Mouse (Mus musculus) lung, embryonic 15.5 days (tissue): ENCODE results near the gene Evc2. TPM values are rescaled to one million over a fixed set of nuclear protein-coding genes. Genes with fewer than 3 reads are reported as not detected.

ENCODE experiments used
- ATAC-seq: fragments of 200-750 bp; cut with Nextera tagmentation; 2 replicates; pipeline ENCODE4 v1.8.0; 2017; ENCODE audit warnings: moderate number of reproducible peaks, borderline replicate concordance; ENCODE audit not compliant: low FRiP score, low TSS enrichment; ENCODE audit errors: extremely low read depth
- H3K27ac ChIP-seq: fragments of 300-500 bp; sonication (generic); 2 replicates; pipeline ENCODE4 v1.5.1; 2015; ENCODE audit warnings: moderate library complexity, mild to moderate bottlenecking, inconsistent platforms
- H3K27me3 ChIP-seq: fragments of 300-500 bp; sonication (generic); 2 replicates; pipeline ENCODE4 v1.6.1; 2015; ENCODE audit warnings: inconsistent platforms
- H3K36me3 ChIP-seq: fragments of 300-500 bp; sonication (generic); 2 replicates; pipeline ENCODE4 v1.6.1; 2015; ENCODE audit warnings: inconsistent platforms
- H3K4me1 ChIP-seq: fragments of 300-500 bp; sonication (generic); 2 replicates; pipeline ENCODE4 v1.6.1; 2015; ENCODE audit warnings: inconsistent platforms
- H3K4me2 ChIP-seq: fragments of 300-500 bp; sonication (generic); 2 replicates; pipeline ENCODE4 v1.6.1; 2015; ENCODE audit warnings: inconsistent platforms, mild to moderate bottlenecking, moderate library complexity
- H3K4me3 ChIP-seq: fragments of 300-500 bp; sonication (generic); 2 replicates; pipeline ENCODE4 v1.5.1; 2015; ENCODE audit warnings: mild to moderate bottlenecking, inconsistent platforms
- H3K9ac ChIP-seq: fragments of 300-500 bp; sonication (generic); 2 replicates; pipeline ENCODE4 v1.6.1; 2015; ENCODE audit warnings: inconsistent platforms
- H3K9me3 ChIP-seq: fragments of 300-500 bp; sonication (generic); 2 replicates; pipeline ENCODE4 v1.6.1; 2016; ENCODE audit warnings: inconsistent platforms
- WGBS: fragments of 180-500 bp; shearing (Covaris S2); methylation state at CpG from one replicate; pipeline ENCODE4 v1.1.7; 2015; 5-methylcytosine and 5-hydroxymethylcytosine counted together
- polyA plus RNA-seq: library from polyadenylated mRNA; unstranded; fragments of >200 nt; fragmentation: Nextera tagmentation; extraction: Ambion mirVana; gene quantifications from 2 replicates; pipeline ENCODE4 v1.2.1, GENCODE M21; 2015

The Evc2 gene
- polyA plus RNA-seq = 17.0 and 17.2 TPM in 2 replicates

- Histone ChIP-seq H3K27me3 (no peaks in the 10 kb centered on the region), H3K4me3 (peak within 1 kb of the TSS; percentile 73), H3K9me3 (no peaks in the 10 kb centered on the region), H3K4me2 (peak within 1 kb of the TSS; percentile 92), H3K9ac (peak within 1 kb of the TSS; percentile 72), H3K36me3 (no peaks in the 10 kb centered on the region), H3K4me1 (peaks cover 37% of the 10 kb centered on the region), H3K27ac (peak within 1 kb of the TSS; percentile 78)
- under 1% methylated on average over 27 of the region's 27 CpGs for WGBS
- ATAC-seq = peak; percentile 83
These were observed at the start of gene Evc2 for GRCm38 (mm10) chr5:37338288-37338687. TSS of gene Evc2 (plus strand) at chr5:37338499.

GRCm38 (mm10) chr5:37289236-37289635, 49.1 kb upstream of the Evc2 start:
- H3K27me3 ChIP-seq = no peaks in the 10 kb centered on the region
- no peak overlapping the region for H3K4me2 ChIP-seq
- H3K4me1 ChIP-seq = no peaks in the 10 kb centered on the region
- H3K27ac ChIP-seq = no peak overlapping the region
- no peaks in the 10 kb centered on the region for H3K36me3 ChIP-seq
- ATAC-seq = no peak
- no peak overlapping the region for H3K4me3 ChIP-seq
- no peak overlapping the region for H3K9ac ChIP-seq
- H3K9me3 ChIP-seq = no peaks in the 10 kb centered on the region
- WGBS = 14% methylated on average over 3 of the region's 3 CpGs

DNA sequence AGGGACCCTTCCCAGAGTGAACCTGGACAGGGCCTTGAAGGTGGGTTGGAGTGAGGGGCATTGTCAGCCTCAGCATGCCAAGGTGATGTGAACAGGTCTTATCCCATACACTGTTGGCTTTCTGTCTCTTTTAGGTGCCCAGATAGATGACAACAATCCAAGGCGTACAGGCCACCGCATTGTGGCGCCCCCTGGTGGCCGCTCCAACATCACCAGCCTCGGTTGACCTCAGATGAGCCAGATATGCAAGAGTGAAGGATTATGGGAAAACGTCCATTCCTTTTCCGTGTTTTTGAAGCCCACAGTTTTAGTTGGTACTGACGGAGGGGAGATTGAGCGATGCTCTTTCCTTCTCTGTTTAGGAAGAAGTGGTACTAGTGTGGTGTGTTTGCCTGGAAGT, 47.3 kb upstream of the Evc2 start:
- Histone ChIP-seq H3K27ac (no peak overlapping the region), H3K4me1 (no peaks in the 10 kb centered on the region), H3K9ac (no peak overlapping the region), H3K4me3 (no peak overlapping the region), H3K4me2 (no peak overlapping the region), H3K27me3 (no peaks in the 10 kb centered on the region), H3K9me3 (no peaks in the 10 kb centered on the region), H3K36me3 (no peaks in the 10 kb centered on the region)
- ATAC-seq = no peak
- 54% methylated on average over 9 of the region's 9 CpGs for WGBS

DNA sequence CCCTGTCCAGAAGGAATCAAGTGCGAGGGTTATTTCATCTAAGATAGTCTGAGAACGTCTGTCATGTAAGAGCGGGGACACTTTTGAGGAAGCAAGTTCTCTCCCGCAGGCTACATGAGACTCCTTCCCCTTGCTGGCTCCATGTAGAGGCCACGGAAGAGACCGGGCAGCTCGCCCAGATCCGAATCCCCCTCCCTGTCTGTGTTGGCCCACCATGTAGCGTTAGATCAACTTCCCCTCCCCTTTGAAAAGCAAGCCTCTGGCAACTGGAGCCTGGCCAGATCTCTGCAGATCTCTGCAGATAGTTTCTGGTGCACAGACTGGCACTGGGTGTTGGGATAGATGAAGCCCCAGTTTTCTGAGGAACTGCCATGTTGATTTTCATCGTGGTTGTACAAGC, 41.6 kb upstream of the Evc2 start:
- 44% methylated on average over 10 of the region's 10 CpGs for WGBS
- no peaks in the 10 kb centered on the region for H3K27me3 ChIP-seq
- no peaks in the 10 kb centered on the region for H3K4me1 ChIP-seq
- no peak overlapping the region for H3K27ac ChIP-seq
- ATAC-seq = peak; percentile 28; the same call in 1 of the 2 replicates
- no peaks in the 10 kb centered on the region for H3K36me3 ChIP-seq
- no peak overlapping the region for H3K4me3 ChIP-seq
- no peaks in the 10 kb centered on the region for H3K9me3 ChIP-seq
- H3K9ac ChIP-seq = no peak overlapping the region
- no peak overlapping the region for H3K4me2 ChIP-seq

- no peak overlapping the region for H3K4me2 ChIP-seq
- ATAC-seq = no peak
- H3K36me3 ChIP-seq = no peaks in the 10 kb centered on the region
- H3K27me3 ChIP-seq = no peaks in the 10 kb centered on the region
- WGBS = 18% methylated on average over 7 of the region's 7 CpGs
- H3K27ac ChIP-seq = no peak overlapping the region
- no peak overlapping the region for H3K4me3 ChIP-seq
- no peaks in the 10 kb centered on the region for H3K4me1 ChIP-seq
- H3K9ac ChIP-seq = no peak overlapping the region
- no peaks in the 10 kb centered on the region for H3K9me3 ChIP-seq
These were observed 39.9 kb upstream of the Evc2 start for GRCm38 (mm10) chr5:37298370-37298769.

DNA sequence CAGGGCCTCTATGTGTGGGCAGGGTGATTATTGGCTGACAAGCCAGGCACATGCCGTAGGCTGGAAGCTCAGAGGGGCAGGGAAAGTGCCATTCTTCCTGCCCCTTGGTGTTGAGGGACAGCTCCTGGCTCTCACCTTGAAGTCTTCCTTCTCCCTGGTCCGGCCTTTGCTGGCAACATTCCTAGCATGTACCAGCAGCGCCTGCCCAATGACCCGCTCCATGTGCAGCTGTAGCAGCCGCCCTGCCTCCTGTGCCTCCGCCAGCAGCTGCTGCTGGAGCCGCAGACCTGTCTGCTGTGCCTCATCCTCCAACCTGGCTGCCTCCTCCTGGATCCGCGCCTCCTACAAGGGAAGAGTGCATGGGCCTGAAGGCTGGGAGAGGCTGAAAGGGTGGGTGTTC, 28.3 kb upstream of the Evc2 start:
- Histone ChIP-seq H3K9ac (no peak overlapping the region), H3K36me3 (peaks cover 11% of the 10 kb centered on the region; the same call in 1 of the 2 replicates), H3K27ac (no peak overlapping the region), H3K4me1 (no peaks in the 10 kb centered on the region), H3K9me3 (no peaks in the 10 kb centered on the region), H3K4me3 (no peak overlapping the region), H3K27me3 (no peaks in the 10 kb centered on the region), H3K4me2 (no peak overlapping the region)
- no peak for ATAC-seq
- WGBS = 78% methylated on average over 9 of the region's 9 CpGs

- H3K4me2 ChIP-seq = no peak overlapping the region
- H3K4me1 ChIP-seq = no peaks in the 10 kb centered on the region
- no peak overlapping the region for H3K4me3 ChIP-seq
- H3K9me3 ChIP-seq = no peaks in the 10 kb centered on the region
- ATAC-seq = no peak
- no peak overlapping the region for H3K9ac ChIP-seq
- WGBS = 76% methylated on average over 12 of the region's 12 CpGs
- H3K27me3 ChIP-seq = no peaks in the 10 kb centered on the region
- peaks cover 23% of the 10 kb centered on the region for H3K36me3 ChIP-seq
- no peak overlapping the region for H3K27ac ChIP-seq
These were observed 25.1 kb upstream of the Evc2 start for GRCm38 (mm10) chr5:37312980-37313722.

GRCm38 (mm10) chr5:37318715-37319114, 19.6 kb upstream of the Evc2 start:
- 85% methylated on average over 6 of the region's 6 CpGs for WGBS
- peaks cover 26% of the 10 kb centered on the region for H3K36me3 ChIP-seq
- no peak overlapping the region for H3K4me3 ChIP-seq
- ATAC-seq = no peak
- no peak overlapping the region for H3K4me2 ChIP-seq
- no peaks in the 10 kb centered on the region for H3K27me3 ChIP-seq
- no peaks in the 10 kb centered on the region for H3K4me1 ChIP-seq
- no peaks in the 10 kb centered on the region for H3K9me3 ChIP-seq
- no peak overlapping the region for H3K9ac ChIP-seq
- no peak overlapping the region for H3K27ac ChIP-seq

GRCm38 (mm10) chr5:37320174-37320573, 18.1 kb upstream of the Evc2 start:
- no peak overlapping the region for H3K9ac ChIP-seq
- H3K27ac ChIP-seq = no peak overlapping the region
- no peaks in the 10 kb centered on the region for H3K9me3 ChIP-seq
- no peak for ATAC-seq
- peaks cover 17% of the 10 kb centered on the region for H3K36me3 ChIP-seq
- no peak overlapping the region for H3K4me3 ChIP-seq
- no peak overlapping the region for H3K4me2 ChIP-seq
- no peaks in the 10 kb centered on the region for H3K4me1 ChIP-seq
- 58% methylated on average over 3 of the region's 3 CpGs for WGBS
- H3K27me3 ChIP-seq = no peaks in the 10 kb centered on the region

GRCm38 (mm10) chr5:37320761-37321160, 17.5 kb upstream of the Evc2 start:
- 86% methylated on average over 4 of the region's 4 CpGs for WGBS

DNA sequence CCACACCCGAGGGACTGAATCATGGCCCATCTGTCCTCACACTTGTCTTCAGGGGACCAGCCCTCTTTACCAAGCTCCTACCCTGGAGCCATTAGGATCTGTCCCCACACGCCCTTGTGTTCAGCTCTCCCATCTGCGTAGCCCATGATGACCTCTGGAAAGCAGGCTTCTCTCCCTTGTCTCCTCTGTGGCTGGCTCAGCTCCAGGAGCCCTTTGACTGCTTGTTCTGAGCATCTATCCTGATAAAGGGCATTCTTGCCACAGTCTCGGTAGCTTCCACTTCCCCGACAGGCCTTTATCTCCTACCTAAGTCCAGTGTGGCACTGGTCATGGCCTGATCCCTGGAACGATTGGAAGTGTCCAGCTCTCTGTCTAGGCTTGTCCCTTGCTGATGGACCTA, 11.6 kb upstream of the Evc2 start:
- no peak for ATAC-seq
- Histone ChIP-seq H3K36me3 (peaks cover 18% of the 10 kb centered on the region), H3K4me1 (no peaks in the 10 kb centered on the region), H3K9me3 (no peaks in the 10 kb centered on the region), H3K27me3 (no peaks in the 10 kb centered on the region), H3K4me3 (no peak overlapping the region), H3K27ac (no peak overlapping the region), H3K9ac (no peak overlapping the region), H3K4me2 (no peak overlapping the region)
- 85% methylated on average over 6 of the region's 6 CpGs for WGBS

More at GRCm38 (mm10) chr5:37320761-37321160, 17.5 kb upstream of the Evc2 start:
- no peak overlapping the region for H3K27ac ChIP-seq
- H3K4me1 ChIP-seq = no peaks in the 10 kb centered on the region
- H3K9ac ChIP-seq = no peak overlapping the region
- H3K27me3 ChIP-seq = no peaks in the 10 kb centered on the region
- no peak overlapping the region for H3K4me3 ChIP-seq
- H3K4me2 ChIP-seq = no peak overlapping the region
- no peak for ATAC-seq
- no peaks in the 10 kb centered on the region for H3K9me3 ChIP-seq
- peaks cover 16% of the 10 kb centered on the region for H3K36me3 ChIP-seq

DNA sequence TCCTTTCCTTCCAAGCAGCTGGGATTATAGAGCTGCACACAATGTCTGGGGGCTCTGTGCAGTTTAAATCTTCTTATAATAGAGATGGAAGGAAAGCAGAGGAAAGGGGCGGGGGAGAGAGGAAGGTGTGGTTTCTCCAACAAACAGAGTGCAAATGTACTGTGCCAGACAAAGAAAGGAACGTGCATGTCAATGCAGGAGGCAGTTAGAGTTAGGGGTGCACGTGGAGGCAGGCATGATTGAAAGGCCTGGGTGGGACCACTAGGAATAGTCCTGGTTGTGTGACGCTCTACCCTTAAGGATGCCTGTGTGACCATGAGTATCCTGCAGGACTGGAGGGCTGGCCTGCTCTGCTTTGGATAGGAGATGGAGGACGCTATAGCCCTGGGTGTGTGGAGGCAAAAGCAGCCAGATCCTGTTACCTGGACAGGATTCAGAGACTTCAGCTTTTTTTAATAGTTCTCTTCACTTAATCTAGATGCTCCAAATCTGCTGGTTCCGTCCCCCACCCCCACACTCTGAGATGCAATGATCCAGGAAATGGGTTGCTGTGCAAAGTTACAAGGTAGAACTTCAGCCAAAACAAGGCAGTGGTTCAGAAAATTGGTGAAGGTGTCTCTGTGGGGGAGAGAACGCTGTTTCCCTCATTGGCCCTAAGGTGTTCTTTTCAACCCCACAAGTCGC, 7.7 kb upstream of the Evc2 start:
- 83% methylated on average over 8 of the region's 8 CpGs for WGBS
- Histone ChIP-seq H3K27me3 (no peaks in the 10 kb centered on the region), H3K9me3 (no peaks in the 10 kb centered on the region), H3K4me2 (no peak overlapping the region), H3K36me3 (peaks cover 11% of the 10 kb centered on the region; the same call in 1 of the 2 replicates), H3K4me1 (peaks cover 2% of the 10 kb centered on the region; the same call in 1 of the 2 replicates), H3K4me3 (no peak overlapping the region), H3K9ac (no peak overlapping the region), H3K27ac (no peak overlapping the region)
- no peak for ATAC-seq
